Mouse (Mus musculus) stomach, postnatal 0 days (tissue): ENCODE results near the gene Kalrn. TPM values are rescaled to one million over a fixed set of nuclear protein-coding genes. Genes with fewer than 3 reads are reported as not detected.

Source experiments
- ATAC-seq: fragments of 200-750 bp; cut with Nextera tagmentation; 2 replicates; pipeline ENCODE4 v1.8.0; 2017; ENCODE audit not compliant: low FRiP score, low TSS enrichment
- DNase-seq: peaks from one replicate; pipeline ENCODE4 v3.0.0-alpha.2; 2016; ENCODE audit warnings: low spot score
- H3K27ac ChIP-seq: fragments of 300-500 bp; sonication (generic); replicated peaks from 2 replicates; pipeline ENCODE4 v1.5.1; 2014; ENCODE audit warnings: mild to moderate bottlenecking, control low read depth
- H3K27me3 ChIP-seq: fragments of 300-500 bp; sonication (generic); 2 replicates; pipeline ENCODE4 v1.6.1; 2014; ENCODE audit warnings: low read length; ENCODE audit not compliant: control insufficient read depth, insufficient read depth
- H3K36me3 ChIP-seq: fragments of 300-500 bp; sonication (generic); 2 replicates; pipeline ENCODE4 v1.6.1; 2014; ENCODE audit warnings: low read length, mixed read lengths; ENCODE audit not compliant: control insufficient read depth, insufficient read depth
- H3K4me1 ChIP-seq: fragments of 300-500 bp; sonication (generic); replicated peaks from 2 replicates; pipeline ENCODE4 v1.6.1; 2014; ENCODE audit warnings: antibody characterized with exemption; ENCODE audit not compliant: control insufficient read depth, insufficient read depth
- H3K4me2 ChIP-seq: fragments of 300-500 bp; sonication (generic); replicated peaks from 2 replicates; pipeline ENCODE4 v1.6.1; 2014; ENCODE audit warnings: low read depth, mild to moderate bottlenecking, control low read depth, moderate library complexity
- H3K4me3 ChIP-seq: fragments of 300-500 bp; sonication (generic); 2 replicates; pipeline ENCODE4 v1.5.1; 2014; ENCODE audit warnings: low read depth, low read length, control low read depth
- H3K9ac ChIP-seq: fragments of 300-500 bp; sonication (generic); 2 replicates; pipeline ENCODE4 v1.6.1; 2014; ENCODE audit warnings: mild to moderate bottlenecking, low read length, control low read depth, mixed read lengths
- H3K9me3 ChIP-seq: fragments of 300-500 bp; sonication (generic); 2 replicates; pipeline ENCODE4 v1.6.1; 2016; ENCODE audit warnings: low read length; ENCODE audit not compliant: control insufficient read depth
- CTCF ChIP-seq: IDR thresholded peaks from 2 replicates; pipeline ENCODE4 v1.5.1; 2016; ENCODE audit warnings: antibody characterized with exemption, low read depth, mild to moderate bottlenecking, moderate library complexity
- EP300 ChIP-seq: optimal IDR thresholded peaks from 2 replicates; pipeline ENCODE3; 2016; ENCODE audit warnings: antibody characterized with exemption
- WGBS: fragments of 180-500 bp; shearing (Covaris S2); extraction: QIAGEN DNeasy Blood & Tissue Kit; methylation state at CpG from one replicate; pipeline ENCODE4 v1.1.7; 2014; 5-methylcytosine and 5-hydroxymethylcytosine counted together
- polyA plus RNA-seq: library from polyadenylated mRNA; unstranded; fragments of >200 nt; fragmentation: Nextera tagmentation; extraction: Ambion mirVana; gene quantifications from 2 replicates; pipeline ENCODE4 v1.2.1, GENCODE M21; 2015

Kalrn gene
- polyA plus RNA-seq, 1 experiment from 2014 or later, result 14.4 TPM

DNA sequence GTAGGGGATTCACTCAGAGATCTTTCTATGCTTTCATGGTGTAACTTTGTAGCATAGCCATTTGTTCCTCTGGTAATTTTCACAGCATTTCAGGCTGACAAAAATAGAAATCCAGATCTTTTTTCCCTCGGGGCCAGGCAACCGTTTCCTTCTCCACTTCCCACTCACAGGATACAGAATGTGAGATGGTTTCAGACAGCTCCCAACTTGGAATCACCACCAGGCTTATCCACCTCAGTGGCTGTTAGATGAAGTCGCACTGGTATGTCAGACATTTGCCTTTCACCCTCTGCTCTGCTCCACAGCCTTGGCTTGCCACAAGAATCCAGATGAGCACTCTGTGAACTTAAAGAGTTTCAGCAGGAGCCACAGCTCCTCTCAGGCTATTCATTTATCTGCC lies 48.1 kb downstream of the Kalrn start:
- H3K4me2 ChIP-seq, result no peak overlapping the region
- H3K4me3 ChIP-seq, result no peak overlapping the region
- no peak overlapping the region for H3K27ac ChIP-seq
- DNase-seq, result no peak
- H3K9ac ChIP-seq, result no peak overlapping the region
- no peaks in the 10 kb centered on the region for H3K27me3 ChIP-seq
- no peaks in the 10 kb centered on the region for H3K4me1 ChIP-seq
- H3K9me3 ChIP-seq, result no peaks in the 10 kb centered on the region
- no peaks in the 10 kb centered on the region for H3K36me3 ChIP-seq
- 40% methylated on average over 3 of the region's 3 CpGs for WGBS
- TF ChIP-seq CTCF (no peak), EP300 (no peak)
- ATAC-seq, result no peak

DNA sequence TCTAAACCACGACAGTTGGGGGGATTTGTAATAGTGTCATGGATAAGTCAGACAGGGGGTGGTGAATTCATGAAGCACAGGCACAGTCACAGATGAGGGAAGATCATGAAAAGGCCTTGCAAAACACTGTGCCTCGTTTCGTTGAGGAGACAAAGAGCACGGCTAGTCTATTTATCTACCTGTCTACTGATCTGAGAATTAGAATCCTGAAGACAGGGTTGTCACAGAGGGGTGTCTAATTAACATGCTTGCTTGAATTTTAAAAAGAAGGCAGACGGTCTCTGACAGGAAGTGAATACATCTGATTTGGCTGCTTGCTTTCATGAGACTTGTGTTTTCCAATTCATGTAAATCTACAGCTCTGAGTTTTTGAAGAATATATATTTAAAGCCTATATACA lies 52.3 kb downstream of the Kalrn start:
- H3K27me3 ChIP-seq, result no peaks in the 10 kb centered on the region
- H3K9ac ChIP-seq, result no peak overlapping the region
- no peak for ATAC-seq
- H3K27ac ChIP-seq, result no peak overlapping the region
- no peak overlapping the region for H3K4me3 ChIP-seq
- TF ChIP-seq CTCF (no peak), EP300 (no peak)
- no peaks in the 10 kb centered on the region for H3K9me3 ChIP-seq
- H3K4me2 ChIP-seq, result no peak overlapping the region
- 77% methylated on average over 5 of the region's 5 CpGs for WGBS
- no peaks in the 10 kb centered on the region for H3K36me3 ChIP-seq
- no peaks in the 10 kb centered on the region for H3K4me1 ChIP-seq
- no peak for DNase-seq

- ATAC-seq (no peak), DNase-seq (no peak)
- Histone ChIP-seq H3K9ac (no peak overlapping the region), H3K4me2 (no peak overlapping the region), H3K4me1 (no peaks in the 10 kb centered on the region), H3K36me3 (no peaks in the 10 kb centered on the region), H3K27ac (no peak overlapping the region), H3K27me3 (no peaks in the 10 kb centered on the region), H3K9me3 (no peaks in the 10 kb centered on the region), H3K4me3 (no peak overlapping the region)
- 73% methylated on average over 12 of the region's 12 CpGs for WGBS
- TF ChIP-seq EP300, result no peak
Measured at GRCm38 (mm10) chr16:34516891-34517398, 56.4 kb downstream of the Kalrn start.

- no peak for DNase-seq
- no peak overlapping the region for H3K4me2 ChIP-seq
- ATAC-seq, result no peak
- H3K27ac ChIP-seq, result no peak overlapping the region
- no peaks in the 10 kb centered on the region for H3K27me3 ChIP-seq
- H3K9me3 ChIP-seq, result no peaks in the 10 kb centered on the region
- no peak overlapping the region for H3K9ac ChIP-seq
- H3K4me1 ChIP-seq, result no peaks in the 10 kb centered on the region
- no peak overlapping the region for H3K4me3 ChIP-seq
- H3K36me3 ChIP-seq, result no peaks in the 10 kb centered on the region
- no peak for TF ChIP-seq EP300
- WGBS, result 66% methylated on average over 4 of the region's 4 CpGs
Measured at GRCm38 (mm10) chr16:34515485-34515884, 57.8 kb downstream of the Kalrn start.

DNA sequence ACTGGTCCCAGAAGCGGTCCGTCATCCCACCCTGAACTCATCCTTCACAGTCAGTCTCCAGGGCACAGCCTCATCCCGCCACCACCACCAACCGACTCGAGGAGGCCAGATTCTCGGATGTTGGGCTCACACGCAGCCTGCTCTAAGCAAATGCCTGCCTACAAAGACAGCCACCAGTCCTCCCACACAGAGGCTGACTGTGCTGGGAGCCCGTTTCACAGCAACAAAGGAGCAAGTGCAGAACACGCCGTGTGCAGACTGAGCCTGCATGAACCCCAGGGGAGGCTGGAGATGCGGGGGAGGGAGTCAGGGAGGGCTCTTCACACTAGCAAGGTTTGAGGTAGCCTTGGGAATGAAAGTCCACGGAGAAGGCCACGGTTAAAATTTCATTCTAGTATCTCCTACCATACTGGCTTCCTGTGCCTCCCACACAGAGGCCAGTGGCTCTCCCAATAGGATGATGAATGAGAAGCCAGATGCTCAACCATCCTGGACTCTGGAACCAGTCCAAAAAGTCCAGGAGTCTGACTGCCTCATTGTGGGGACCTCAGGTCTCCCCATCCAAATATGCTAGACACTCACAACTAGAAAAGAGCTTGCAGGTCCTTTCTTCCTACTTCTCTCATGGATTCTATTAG lies 59.3 kb downstream of the Kalrn start:
- TF ChIP-seq EP300, result no peak
- TF ChIP-seq CTCF, result no peak
- H3K36me3 ChIP-seq, result no peaks in the 10 kb centered on the region
- H3K27ac ChIP-seq, result no peak overlapping the region

DNA sequence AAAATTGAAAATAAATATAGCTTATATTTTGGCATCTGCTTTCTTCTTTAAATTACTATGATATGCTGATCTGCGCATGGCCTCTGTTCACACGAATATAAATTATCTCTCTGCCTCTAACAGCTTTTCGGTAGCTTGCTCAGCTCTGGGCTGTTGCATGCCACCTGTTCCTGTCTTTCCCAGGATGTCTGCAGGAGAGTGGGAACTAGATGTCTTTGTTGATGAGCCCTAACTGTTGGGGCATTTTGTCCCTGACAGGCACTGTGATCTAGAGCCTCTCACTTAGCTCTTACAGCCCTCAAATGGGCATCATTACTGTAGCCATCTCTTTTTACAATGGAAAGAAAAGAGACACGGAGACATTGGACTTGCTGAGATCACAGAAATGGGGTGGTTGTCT lies 61.0 kb downstream of the Kalrn start:
- Histone ChIP-seq H3K27me3 (no peaks in the 10 kb centered on the region), H3K4me1 (no peaks in the 10 kb centered on the region), H3K27ac (no peak overlapping the region), H3K4me2 (no peak overlapping the region), H3K9me3 (no peaks in the 10 kb centered on the region), H3K36me3 (no peaks in the 10 kb centered on the region), H3K9ac (no peak overlapping the region), H3K4me3 (no peak overlapping the region)
- TF ChIP-seq EP300 (no peak), CTCF (no peak)
- no peak for ATAC-seq
- DNase-seq, result no peak
- 79% methylated on average over 4 of the region's 4 CpGs for WGBS

More for the DNA sequence above, 59.3 kb downstream of the Kalrn start:
- Histone ChIP-seq H3K4me2 (no peak overlapping the region), H3K27me3 (no peaks in the 10 kb centered on the region), H3K4me1 (no peaks in the 10 kb centered on the region), H3K9ac (no peak overlapping the region), H3K4me3 (no peak overlapping the region), H3K9me3 (no peaks in the 10 kb centered on the region)
- ATAC-seq, result no peak
- no peak for DNase-seq
- WGBS, result 63% methylated on average over 13 of the region's 13 CpGs
